Mouse (Mus musculus): ENCODE data around the gene H6pd.

GRCm38 (mm10) chr4:150019741-150020380 is 11.0 kb upstream of the H6pd start:
- TF ChIP-seq CTCF (IDR thresholded peaks at IDR 0.05 in 2 of 3, conservative IDR thresholded peaks at IDR 0.05 in 1 of 3; ENCODE audit: control insufficient read depth in 1 of 3, insufficient read depth in 1 of 3, low read depth in 2 of 3, low read length in 3 of 3, poor library complexity in 1 of 3, severe bottlenecking in 1 of 3) (no peak), POLR2A (IDR thresholded peaks at IDR 0.05; ENCODE audit: control insufficient read depth in 1 of 2, insufficient read depth in 1 of 2, low read depth in 1 of 2, low read length in 2 of 2, poor library complexity in 1 of 2) (no peak), MAFK (IDR thresholded peaks at IDR 0.05; ENCODE audit: borderline replicate concordance, low read depth, low read length) (no peak), ZC3H11A (IDR thresholded peaks at IDR 0.05; ENCODE audit: low read depth, low read length) (no peak), TBP (IDR thresholded peaks at IDR 0.05; ENCODE audit: low read depth, low read length) (no peak), MAX (IDR thresholded peaks at IDR 0.05; ENCODE audit: low read length) (no peak), UBTF (IDR thresholded peaks at IDR 0.05; ENCODE audit: borderline replicate concordance, insufficient read depth, low read depth, low read length) (no peak), POLR2AphosphoS5 (IDR thresholded peaks at IDR 0.05; ENCODE audit: borderline replicate concordance, low read depth, low read length) (no peak), POLR2AphosphoS2 (IDR thresholded peaks at IDR 0.05; ENCODE audit: low read length) (no peak), ETS1 (IDR thresholded peaks at IDR 0.05; ENCODE audit: low read depth, low read length) (no peak), RCOR1 (IDR thresholded peaks at IDR 0.05; ENCODE audit: low read depth, low read length) (no peak)
